In genomic region chr6:145998314-145999007, GRCm38 (mm10) we compare ENCODE assay signal across 8 mouse cellular contexts.
A peak's percentile ranks its signal among the peaks of the same experiment; 100 is the strongest.
DNase-seq lines count a peak whose midpoint lies in the region; ATAC-seq and TF ChIP-seq lines count a peak whose summit lies in the region.

No protein-coding gene starts in this region.

- H3K9ac ChIP-seq in kidney, embryonic 14.5 days (ENCODE audit: low read depth, low read length), result no peak overlapping the region
- no peak overlapping the region for H3K9ac ChIP-seq in limb, embryonic 14.5 days (ENCODE audit: low read depth, low read length, severe bottlenecking)

- ATAC-seq in kidney, embryonic 14.5 days (ENCODE audit: low FRiP score, low TSS enrichment), result peak; percentile 62; the same call in 1 of the 2 replicates
- peak; percentile 87 for ATAC-seq in limb, embryonic 14.5 days (ENCODE audit: low FRiP score, low read depth)
- no peak for ATAC-seq in CD4-positive, CD25-positive, alpha-beta regulatory T cell, adult 4 months

- no peaks in the 10 kb centered on the region for H3K36me3 ChIP-seq in kidney, embryonic 14.5 days (ENCODE audit: control insufficient read depth, insufficient read depth, low read length)
- H3K36me3 ChIP-seq in limb, embryonic 14.5 days (ENCODE audit: control insufficient read depth, insufficient read depth, low read length), result no peaks in the 10 kb centered on the region

- peak overlapping the region; percentile 55; the same call in 1 of the 2 replicates for H3K27ac ChIP-seq in kidney, embryonic 14.5 days (ENCODE audit: low read depth, low read length)
- peak overlapping the region; percentile 59 for H3K27ac ChIP-seq in limb, embryonic 14.5 days (replicated peaks; ENCODE audit: low read depth, low read length)

- H3K9me3 ChIP-seq in kidney, embryonic 14.5 days (ENCODE audit: control insufficient read depth, low read length), result no peaks in the 10 kb centered on the region
- H3K9me3 ChIP-seq in limb, embryonic 14.5 days (ENCODE audit: control insufficient read depth, low read length), result no peaks in the 10 kb centered on the region

- TF ChIP-seq POLR2A in limb, embryonic 14.5 days (IDR thresholded peaks at IDR 0.05; ENCODE audit: borderline replicate concordance, extremely low read depth, insufficient read depth, insufficient read length), result no peak

- no peak overlapping the region for H3K4me2 ChIP-seq in kidney, embryonic 14.5 days (replicated peaks; ENCODE audit: low read depth, low read length)
- H3K4me2 ChIP-seq in limb, embryonic 14.5 days (replicated peaks; ENCODE audit: low read depth, low read length, severe bottlenecking), result no peak overlapping the region

- DNase-seq in adrenal gland, adult (ENCODE audit: inconsistent age in 2 of 2, low spot score in 1 of 2), result peak; percentile 86
- DNase-seq in adrenal gland, adult 18-20 months (ENCODE audit: low spot score in 2 of 2), result no peak
- peak; percentile 31 for DNase-seq in embryo, embryonic 9.5 days (ENCODE audit: extremely low spot score)
- DNase-seq in heart, adult 8-10 months (ENCODE audit: low spot score), result peak; percentile 66
- DNase-seq in limb, embryonic 14.5 days (ENCODE audit: low spot score), result peak; percentile 64
- peak; percentile 19 for DNase-seq in ovary, adult 18-20 months (ENCODE audit: low spot score)

- H3K4me1 ChIP-seq in kidney, embryonic 14.5 days (ENCODE audit: control insufficient read depth, insufficient read depth, low read length), result peaks cover under 1% of the 10 kb centered on the region; the same call in 1 of the 2 replicates
- H3K4me1 ChIP-seq in limb, embryonic 14.5 days (ENCODE audit: control insufficient read depth, insufficient read depth, low read length), result peaks cover 15% of the 10 kb centered on the region

- no peaks in the 10 kb centered on the region for H3K27me3 ChIP-seq in kidney, embryonic 14.5 days (ENCODE audit: control insufficient read depth, insufficient read depth, low read length)
- H3K27me3 ChIP-seq in limb, embryonic 14.5 days (ENCODE audit: control insufficient read depth, insufficient read depth, low read length), result no peaks in the 10 kb centered on the region

- H3K4me3 ChIP-seq in kidney, embryonic 14.5 days (ENCODE audit: low read length), result no peak overlapping the region
- H3K4me3 ChIP-seq in limb, embryonic 14.5 days (replicated peaks; ENCODE audit: low read length), result no peak overlapping the region

- WGBS in kidney, embryonic 14.5 days, result 17% methylated on average over 13 of the region's 13 CpGs
- 10% methylated on average over 13 of the region's 13 CpGs for WGBS in limb, embryonic 14.5 days

Comparison
In these comparisons a context has a peak if more than half of its experiments do, and no peak if none do; other contexts are left out.
1. DNase-seq: peak in adrenal gland, adult (2 of 2), embryo, embryonic 9.5 days (single experiment), heart, adult 8-10 months (single experiment), limb, embryonic 14.5 days (single experiment) and ovary, adult 18-20 months (single experiment); none in adrenal gland, adult 18-20 months (0 of 2).